Mouse (Mus musculus) adrenal gland, postnatal 4 days (tissue): ENCODE measurements around the gene Cpm. TPM values are rescaled to one million over a fixed set of nuclear protein-coding genes. Genes with fewer than 3 reads are reported as not detected.

ENCODE experiments used
- DNase-seq, 2 experiments: peaks; one replicate each; pipeline ENCODE4 v3.0.0; 2021 to 2022; ENCODE audit warnings: low spot score in 2 of 2, mixed read lengths in 2 of 2
- total RNA-seq, 2 experiments: library from RNA; stranded (reverse); gene quantifications; 2 replicates each; pipeline ENCODE4 v1.2.3; 2021

Gene Cpm
- total RNA-seq, 2 experiments from 2014 or later, result 24.4 to 25.3 TPM

GRCm38 (mm10) chr10:117633564-117634208 lies 4.4 kb downstream of the Cpm start:
- DNase-seq, result no peak

GRCm38 (mm10) chr10:117634323-117635030 lies 5.2 kb downstream of the Cpm start:
- DNase-seq, result no peak

GRCm38 (mm10) chr10:117635078-117635771 lies 5.9 kb downstream of the Cpm start:
- DNase-seq, result no peak

- DNase-seq, result no peak
These were observed 6.7 kb downstream of the Cpm start for GRCm38 (mm10) chr10:117635823-117636589.

GRCm38 (mm10) chr10:117637062-117637744 lies 7.9 kb downstream of the Cpm start:
- DNase-seq, result no peak

GRCm38 (mm10) chr10:117637745-117638577 lies 8.7 kb downstream of the Cpm start:
- no peak for DNase-seq

GRCm38 (mm10) chr10:117638578-117639220 lies 9.4 kb downstream of the Cpm start:
- no peak for DNase-seq

- no peak for DNase-seq
These were observed 9.9 kb downstream of the Cpm start for GRCm38 (mm10) chr10:117639221-117639599.

- no peak for DNase-seq
These were observed 10.7 kb downstream of the Cpm start for GRCm38 (mm10) chr10:117639899-117640594.

GRCm38 (mm10) chr10:117640595-117641078 lies 11.3 kb downstream of the Cpm start:
- no peak for DNase-seq

GRCm38 (mm10) chr10:117641400-117642200 lies 12.3 kb downstream of the Cpm start:
- no peak for DNase-seq

GRCm38 (mm10) chr10:117642201-117642450 lies 12.8 kb downstream of the Cpm start:
- DNase-seq, result no peak

- no peak for DNase-seq
These were observed 13.4 kb downstream of the Cpm start for GRCm38 (mm10) chr10:117642491-117643262.

- DNase-seq, result no peak
These were observed 14.0 kb downstream of the Cpm start for GRCm38 (mm10) chr10:117643302-117643701.

GRCm38 (mm10) chr10:117643711-117644428 lies 14.6 kb downstream of the Cpm start:
- DNase-seq, result no peak

GRCm38 (mm10) chr10:117644429-117644748 lies 15.1 kb downstream of the Cpm start:
- no peak for DNase-seq

GRCm38 (mm10) chr10:117644828-117645227 lies 15.5 kb downstream of the Cpm start:
- no peak for DNase-seq
